Comparison of ENCODE assay signal across 12 mouse cellular contexts in genomic region chr6:49395316-49395715, GRCm38 (mm10). TPM values are rescaled to one million over a fixed set of nuclear protein-coding genes. Genes with fewer than 3 reads are reported as not detected.
DNase-seq lines count a peak whose midpoint lies in the region; ATAC-seq and TF ChIP-seq lines count a peak whose summit lies in the region.
"Had no signal": no experiment of that assay in that cellular context is flagged by ENCODE, and none has a peak within 500 bp of the region (broad histone marks: within the 10 kb centered on the region; RNA-seq: fewer than 3 reads in every experiment).

Gene Stk31 (plus strand): TSS chr6:49395604.

- WGBS in lung, postnatal 0 days: 83% methylated on average over 34 of the region's 34 CpGs
- WGBS in heart, adult 2 months: 83% methylated on average over 34 of the region's 34 CpGs
- WGBS in forebrain, embryonic 15.5 days: 92% methylated on average over 34 of the region's 34 CpGs
- 90% methylated on average over 34 of the region's 34 CpGs for WGBS in forebrain, embryonic 12.5 days

- no peak within 1 kb of the TSS for H3K4me3 ChIP-seq in lung, postnatal 0 days (ENCODE audit: low read depth, low read length)
- H3K4me3 ChIP-seq in heart, adult 2 months: no peak within 1 kb of the TSS
- H3K4me3 ChIP-seq in forebrain, embryonic 15.5 days: no peak within 1 kb of the TSS
- H3K4me3 ChIP-seq in forebrain, embryonic 12.5 days (replicated peaks): no peak within 1 kb of the TSS

- no peaks in the 10 kb centered on the region for H3K79me2 ChIP-seq in heart, adult 2 months (replicated peaks; ENCODE audit: control insufficient read depth, insufficient read depth, low read length)

- no peak for ATAC-seq in lung, postnatal 0 days
- no peak for ATAC-seq in forebrain, embryonic 15.5 days (replicated peaks)
- ATAC-seq in forebrain, embryonic 12.5 days (ENCODE audit: low FRiP score): no peak

- no peak within 1 kb of the TSS for H3K9ac ChIP-seq in lung, postnatal 0 days (replicated peaks; ENCODE audit: low read depth)
- H3K9ac ChIP-seq in heart, adult 2 months (ENCODE audit: low read depth, low read length): no peak within 1 kb of the TSS
- no peak within 1 kb of the TSS for H3K9ac ChIP-seq in forebrain, embryonic 15.5 days (replicated peaks)
- no peak within 1 kb of the TSS for H3K9ac ChIP-seq in forebrain, embryonic 12.5 days

- no peaks in the 10 kb centered on the region for H3K4me1 ChIP-seq in lung, postnatal 0 days (ENCODE audit: insufficient read depth, low read depth, low read length)
- no peaks in the 10 kb centered on the region for H3K4me1 ChIP-seq in heart, adult 2 months (ENCODE audit: control insufficient read depth, insufficient read depth, low read length)
- H3K4me1 ChIP-seq in forebrain, embryonic 15.5 days: no peaks in the 10 kb centered on the region
- H3K4me1 ChIP-seq in forebrain, embryonic 12.5 days: no peaks in the 10 kb centered on the region

- H3K4me2 ChIP-seq in lung, postnatal 0 days (replicated peaks; ENCODE audit: low read depth, low read length): no peak within 1 kb of the TSS
- H3K4me2 ChIP-seq in forebrain, embryonic 15.5 days (replicated peaks): no peak within 1 kb of the TSS
- H3K4me2 ChIP-seq in forebrain, embryonic 12.5 days: no peak within 1 kb of the TSS
- H3K4me2 ChIP-seq: liver, embryonic 11.5 days had no signal

- H3K27me3 ChIP-seq in lung, postnatal 0 days (replicated peaks; ENCODE audit: insufficient read depth, low read length): no peaks in the 10 kb centered on the region
- no peaks in the 10 kb centered on the region for H3K27me3 ChIP-seq in heart, adult 2 months (ENCODE audit: control insufficient read depth, insufficient read depth, low read length)
- H3K27me3 ChIP-seq in forebrain, embryonic 15.5 days: no peaks in the 10 kb centered on the region
- no peaks in the 10 kb centered on the region for H3K27me3 ChIP-seq in forebrain, embryonic 12.5 days

- intact Hi-C loops in heart, adult 2 months (cut with DNase I): loop anchor here (5.0 kb wide), 1 partner anchor 338 kb away; no protein-coding TSS in a partner anchor

- TF ChIP-seq CTCF in lung, postnatal 0 days (IDR thresholded peaks at IDR 0.05): no peak
- TF ChIP-seq CTCF in heart, adult 2 months (IDR thresholded peaks at IDR 0.05): no peak

- H3K27ac ChIP-seq in lung, postnatal 0 days (ENCODE audit: low read length): no peak within 1 kb of the TSS
- no peak within 1 kb of the TSS for H3K27ac ChIP-seq in heart, adult 2 months
- no peak within 1 kb of the TSS for H3K27ac ChIP-seq in forebrain, embryonic 15.5 days (replicated peaks)
- H3K27ac ChIP-seq in forebrain, embryonic 12.5 days: no peak within 1 kb of the TSS
- H3K27ac ChIP-seq: stomach, postnatal 0 days had no signal

- no peaks in the 10 kb centered on the region for H3K36me3 ChIP-seq in lung, postnatal 0 days (ENCODE audit: insufficient read depth, low read length)
- no peaks in the 10 kb centered on the region for H3K36me3 ChIP-seq in heart, adult 2 months (ENCODE audit: control insufficient read depth, insufficient read depth, low read length)
- no peaks in the 10 kb centered on the region for H3K36me3 ChIP-seq in forebrain, embryonic 15.5 days
- no peaks in the 10 kb centered on the region for H3K36me3 ChIP-seq in forebrain, embryonic 12.5 days (replicated peaks)

- no peaks in the 10 kb centered on the region for H3K9me3 ChIP-seq in lung, postnatal 0 days (ENCODE audit: low read length)
- no peaks in the 10 kb centered on the region for H3K9me3 ChIP-seq in forebrain, embryonic 15.5 days
- 0 out of 2 replicates have a peak, but pooled peaks cover 3% of the 10 kb centered on the region for H3K9me3 ChIP-seq in forebrain, embryonic 12.5 days

- peak; percentile 5 for DNase-seq in cerebellum, adult 9-11 months
- no peak for DNase-seq in cerebellum, postnatal 4 days (ENCODE audit: low spot score in 2 of 2)
- peak; percentile 7 to 15 for DNase-seq in lung, adult 18-20 months
- DNase-seq in lung, postnatal 0 days (ENCODE audit: low spot score): no peak
- DNase-seq in heart, adult 2 months: peak; percentile 34 to 55
- DNase-seq in right cerebral cortex, postnatal 14 days: peak; percentile 37

- TF ChIP-seq EP300 in lung, postnatal 0 days (IDR thresholded peaks at IDR 0.05): no peak
- TF ChIP-seq EP300 in heart, adult 2 months (IDR thresholded peaks at IDR 0.05; ENCODE audit: insufficient read depth, low read depth, low read length): no peak

- TF ChIP-seq POLR2A in heart, adult 2 months (IDR thresholded peaks at IDR 0.05; ENCODE audit: insufficient read depth, low read depth, low read length): no peak

RNA-seq across cellular contexts. Expression of gene Stk31, which starts in this region (rescaled TPM):
- polyA plus RNA-seq in lung, postnatal 0 days (2015; fragmentation: Nextera tagmentation; extraction: Ambion mirVana): not detected in 2 replicates
- under 1 TPM; 0.18 to 0.23 TPM for total RNA-seq in heart, adult 2 months (2021)
- 0.08 TPM in 1 of 2 replicates, not detected in the other for polyA plus RNA-seq in heart, adult 2 months (2012; rRNA removed)
- 0.06 and 0.10 TPM in 2 replicates for polyA plus RNA-seq in forebrain, embryonic 15.5 days (2015; fragmentation: Nextera tagmentation; extraction: Ambion mirVana)
- polyA plus RNA-seq in forebrain, embryonic 12.5 days (2016; fragmentation: Nextera tagmentation; extraction: Ambion mirVana): 0.10 TPM in 1 of 2 replicates, not detected in the other
- total RNA-seq: midbrain, postnatal 0 days had no signal
- polyA plus RNA-seq: heart, embryonic 14.5 days; midbrain, postnatal 0 days; stomach, postnatal 0 days had no signal

Comparison
In these comparisons a context has a peak if more than half of its experiments do, and no peak if none do; other contexts are left out.
1. DNase-seq: peak in cerebellum, adult 9-11 months (single experiment), lung, adult 18-20 months (2 of 2) and right cerebral cortex, postnatal 14 days (single experiment); none in cerebellum, postnatal 4 days (0 of 2) and lung, postnatal 0 days (single experiment).
2. Peak in DNase-seq in heart, adult 2 months; RNA of the gene not detected or under 1 TPM.